Mouse (Mus musculus): ENCODE results near the gene Lrrc39. TPM values are rescaled to one million over a fixed set of nuclear protein-coding genes. Genes with fewer than 3 reads are reported as not detected.

Lrrc39 gene
- polyA plus RNA-seq, 1 experiment from 2014 or later: 1.3 TPM

- H3K4me1 ChIP-seq: no peaks in the 10 kb centered on the region
- no peak overlapping the region for H3K4me2 ChIP-seq (replicated peaks)
- no peaks in the 10 kb centered on the region for H3K27me3 ChIP-seq
- H3K36me3 ChIP-seq: no peaks in the 10 kb centered on the region
- no peak for ATAC-seq (ENCODE audit: insufficient number of reproducible peaks, low FRiP score, low TSS enrichment, low read depth)
- 82% methylated on average over 7 of the region's 7 CpGs for WGBS
- no peak overlapping the region for H3K4me3 ChIP-seq (replicated peaks)
- H3K9ac ChIP-seq: no peak overlapping the region
- H3K9me3 ChIP-seq (replicated peaks): no peaks in the 10 kb centered on the region
- no peak overlapping the region for H3K27ac ChIP-seq (replicated peaks)
Measured at GRCm38 (mm10) chr3:116563095-116563492, 321 bp downstream of the Lrrc39 start.

GRCm38 (mm10) chr3:116570628-116571027 is 7.9 kb downstream of the Lrrc39 start:
- ATAC-seq (ENCODE audit: insufficient number of reproducible peaks, low FRiP score, low TSS enrichment, low read depth): no peak
- H3K27ac ChIP-seq (replicated peaks): no peak overlapping the region
- no peaks in the 10 kb centered on the region for H3K9me3 ChIP-seq (replicated peaks)
- WGBS: 66% methylated on average over 2 of the region's 2 CpGs
- H3K4me2 ChIP-seq (replicated peaks): no peak overlapping the region
- H3K27me3 ChIP-seq: no peaks in the 10 kb centered on the region
- no peak overlapping the region for H3K9ac ChIP-seq
- no peaks in the 10 kb centered on the region for H3K36me3 ChIP-seq
- no peaks in the 10 kb centered on the region for H3K4me1 ChIP-seq
- no peak overlapping the region for H3K4me3 ChIP-seq (replicated peaks)

GRCm38 (mm10) chr3:116577286-116577685 is 14.5 kb downstream of the Lrrc39 start:
- Histone ChIP-seq H3K4me3 (replicated peaks) (no peak overlapping the region), H3K36me3 (peaks cover 20% of the 10 kb centered on the region), H3K27ac (replicated peaks) (no peak overlapping the region), H3K4me2 (replicated peaks) (no peak overlapping the region), H3K27me3 (no peaks in the 10 kb centered on the region), H3K4me1 (no peaks in the 10 kb centered on the region), H3K9ac (no peak overlapping the region), H3K9me3 (replicated peaks) (no peaks in the 10 kb centered on the region)
- ATAC-seq (ENCODE audit: insufficient number of reproducible peaks, low FRiP score, low TSS enrichment, low read depth): no peak
- WGBS: 63% methylated on average over 3 of the region's 3 CpGs

- Histone ChIP-seq H3K4me2 (replicated peaks) (no peak overlapping the region), H3K4me3 (replicated peaks) (no peak overlapping the region), H3K4me1 (no peaks in the 10 kb centered on the region), H3K27ac (replicated peaks) (no peak overlapping the region), H3K27me3 (no peaks in the 10 kb centered on the region), H3K9me3 (replicated peaks) (no peaks in the 10 kb centered on the region), H3K9ac (no peak overlapping the region), H3K36me3 (peaks cover 61% of the 10 kb centered on the region)
- ATAC-seq (ENCODE audit: insufficient number of reproducible peaks, low FRiP score, low TSS enrichment, low read depth): no peak
- WGBS: 91% methylated on average over 9 of the region's 9 CpGs
Measured at GRCm38 (mm10) chr3:116582201-116582600, 19.4 kb downstream of the Lrrc39 start.

- H3K4me1 ChIP-seq: peaks cover 10% of the 10 kb centered on the region; the same call in 1 of the 2 replicates
- peak overlapping the region; percentile 71 for H3K4me2 ChIP-seq (replicated peaks)
- H3K9ac ChIP-seq: peak overlapping the region; percentile 78
- peak; percentile 75 for ATAC-seq (ENCODE audit: insufficient number of reproducible peaks, low FRiP score, low TSS enrichment, low read depth)
- 2% methylated on average over 22 of the region's 22 CpGs for WGBS
- H3K9me3 ChIP-seq (replicated peaks): no peaks in the 10 kb centered on the region
- H3K4me3 ChIP-seq (replicated peaks): peak overlapping the region; percentile 91
- H3K27me3 ChIP-seq: no peaks in the 10 kb centered on the region
- H3K27ac ChIP-seq (replicated peaks): peak overlapping the region; percentile 92
- H3K36me3 ChIP-seq: peaks cover 25% of the 10 kb centered on the region
Measured at GRCm38 (mm10) chr3:116594076-116594727, 31.4 kb downstream of the Lrrc39 start.

GRCm38 (mm10) chr3:116594728-116595602 is 32.2 kb downstream of the Lrrc39 start, which contains the start of gene Sass6:
Gene Sass6 (plus strand): TSS chr3:116594982.
- Histone ChIP-seq H3K4me2 (replicated peaks) (peak within 1 kb of the TSS; percentile 71), H3K4me3 (replicated peaks) (peak within 1 kb of the TSS; percentile 91), H3K9me3 (replicated peaks) (no peaks in the 10 kb centered on the region), H3K36me3 (peaks cover 17% of the 10 kb centered on the region), H3K9ac (peak within 1 kb of the TSS; percentile 78), H3K4me1 (peaks cover 10% of the 10 kb centered on the region; the same call in 1 of the 2 replicates), H3K27me3 (no peaks in the 10 kb centered on the region), H3K27ac (replicated peaks) (peak within 1 kb of the TSS; percentile 92)
- ATAC-seq (ENCODE audit: insufficient number of reproducible peaks, low FRiP score, low TSS enrichment, low read depth): peak; percentile 96
- under 1% methylated on average over 63 of the region's 65 CpGs for WGBS

- no peak for ATAC-seq (ENCODE audit: insufficient number of reproducible peaks, low FRiP score, low TSS enrichment, low read depth)
- Histone ChIP-seq H3K4me3 (replicated peaks) (peak overlapping the region; percentile 91), H3K27me3 (no peaks in the 10 kb centered on the region), H3K9ac (peak overlapping the region; percentile 69), H3K9me3 (replicated peaks) (no peaks in the 10 kb centered on the region), H3K4me1 (peaks cover 10% of the 10 kb centered on the region; the same call in 1 of the 2 replicates), H3K4me2 (replicated peaks) (peak overlapping the region; percentile 71), H3K36me3 (peaks cover 12% of the 10 kb centered on the region), H3K27ac (replicated peaks) (no peak overlapping the region)
- 5% methylated on average over 10 of the region's 10 CpGs for WGBS
Measured at GRCm38 (mm10) chr3:116595603-116595991, 32.8 kb downstream of the Lrrc39 start.

GRCm38 (mm10) chr3:116599705-116600104 is 36.9 kb downstream of the Lrrc39 start:
- Histone ChIP-seq H3K4me2 (replicated peaks) (no peak overlapping the region), H3K9me3 (replicated peaks) (no peaks in the 10 kb centered on the region), H3K4me1 (0 out of 2 replicates have a peak, but pooled peaks cover 5% of the 10 kb centered on the region), H3K9ac (no peak overlapping the region), H3K36me3 (no peaks in the 10 kb centered on the region), H3K27ac (replicated peaks) (no peak overlapping the region), H3K4me3 (replicated peaks) (no peak overlapping the region), H3K27me3 (no peaks in the 10 kb centered on the region)
- 88% methylated on average over 2 of the region's 2 CpGs for WGBS
- no peak for ATAC-seq (ENCODE audit: insufficient number of reproducible peaks, low FRiP score, low TSS enrichment, low read depth)

- H3K36me3 ChIP-seq: no peaks in the 10 kb centered on the region
- no peaks in the 10 kb centered on the region for H3K27me3 ChIP-seq
- no peaks in the 10 kb centered on the region for H3K9me3 ChIP-seq (replicated peaks)
- H3K4me3 ChIP-seq (replicated peaks): no peak overlapping the region
- no peak overlapping the region for H3K27ac ChIP-seq (replicated peaks)
- H3K4me1 ChIP-seq: 0 out of 2 replicates have a peak, but pooled peaks cover under 1% of the 10 kb centered on the region
- ATAC-seq (ENCODE audit: insufficient number of reproducible peaks, low FRiP score, low TSS enrichment, low read depth): no peak
- 85% methylated on average over 5 of the region's 5 CpGs for WGBS
- H3K9ac ChIP-seq: no peak overlapping the region
- H3K4me2 ChIP-seq (replicated peaks): no peak overlapping the region
Measured at GRCm38 (mm10) chr3:116601005-116601404, 38.2 kb downstream of the Lrrc39 start.

- Histone ChIP-seq H3K4me2 (replicated peaks) (no peak overlapping the region), H3K27me3 (no peaks in the 10 kb centered on the region), H3K4me3 (replicated peaks) (no peak overlapping the region), H3K4me1 (no peaks in the 10 kb centered on the region), H3K9me3 (replicated peaks) (no peaks in the 10 kb centered on the region), H3K27ac (replicated peaks) (no peak overlapping the region), H3K9ac (no peak overlapping the region), H3K36me3 (no peaks in the 10 kb centered on the region)
- no peak for ATAC-seq (ENCODE audit: insufficient number of reproducible peaks, low FRiP score, low TSS enrichment, low read depth)
- 88% methylated on average over 5 of the region's 5 CpGs for WGBS
Measured at GRCm38 (mm10) chr3:116601781-116602180, 39.0 kb downstream of the Lrrc39 start.

GRCm38 (mm10) chr3:116604570-116604969 is 41.8 kb downstream of the Lrrc39 start:
- Histone ChIP-seq H3K4me2 (replicated peaks) (no peak overlapping the region), H3K36me3 (peaks cover 12% of the 10 kb centered on the region; the same call in 1 of the 2 replicates), H3K4me3 (replicated peaks) (no peak overlapping the region), H3K27me3 (no peaks in the 10 kb centered on the region), H3K27ac (replicated peaks) (no peak overlapping the region), H3K4me1 (no peaks in the 10 kb centered on the region), H3K9me3 (replicated peaks) (no peaks in the 10 kb centered on the region), H3K9ac (no peak overlapping the region)
- ATAC-seq (ENCODE audit: insufficient number of reproducible peaks, low FRiP score, low TSS enrichment, low read depth): no peak
- WGBS: 49% methylated on average over 9 of the region's 9 CpGs
